In the genomic region with DNA sequence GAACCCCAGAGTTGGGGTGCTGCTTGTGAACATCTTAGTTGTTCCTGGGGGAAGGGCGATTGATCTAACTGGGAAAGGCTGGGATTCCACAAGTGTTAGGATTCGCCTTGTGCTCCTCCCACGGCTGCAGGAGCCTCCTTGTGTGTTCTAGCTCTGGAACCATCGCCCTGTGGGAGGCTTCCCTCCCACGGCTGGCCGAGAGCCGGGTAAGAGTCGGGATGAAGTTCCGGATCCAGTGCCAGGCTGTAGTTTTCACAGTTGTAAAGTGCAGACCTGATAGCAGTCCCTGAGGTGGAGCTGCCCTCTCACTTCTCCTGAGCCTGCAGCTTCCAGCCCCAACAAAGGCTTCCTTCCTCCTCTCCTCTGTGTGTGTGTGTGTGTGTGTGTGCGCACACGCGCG, we compare ENCODE assay signal across 8 mouse cellular contexts. TPM values are rescaled to one million over a fixed set of nuclear protein-coding genes. Genes with fewer than 3 reads are reported as not detected.
DNase-seq lines count a peak whose midpoint lies in the region; ATAC-seq and TF ChIP-seq lines count a peak whose summit lies in the region.

No protein-coding gene starts in this region.

- peak overlapping the region; percentile 0; the same call in 1 of the 2 replicates for H3K27ac ChIP-seq in bone marrow, adult 2 months (ENCODE audit: control insufficient read depth, insufficient read depth, low read depth, low read length, poor library complexity)
- H3K27ac ChIP-seq in heart, embryonic 13.5 days (replicated peaks) = peak overlapping the region; percentile 17; the same call in 1 of the 2 replicates

- peak overlapping the region; percentile 91 for H3K4me2 ChIP-seq in heart, embryonic 13.5 days

- TF ChIP-seq POLR2A in bone marrow, adult 2 months (IDR thresholded peaks at IDR 0.05; ENCODE audit: borderline replicate concordance, control insufficient read depth, low read depth, low read length) = no peak

- no peak overlapping the region for H3K4me3 ChIP-seq in bone marrow, adult 2 months (replicated peaks; ENCODE audit: control insufficient read depth, low read depth, low read length)
- peak overlapping the region; percentile 85 for H3K4me3 ChIP-seq in heart, embryonic 13.5 days

- H3K4me1 ChIP-seq in bone marrow, adult 2 months (ENCODE audit: control insufficient read depth, insufficient read depth, low read length) = peaks cover 4% of the 10 kb centered on the region
- H3K4me1 ChIP-seq in heart, embryonic 13.5 days = peaks cover 76% of the 10 kb centered on the region

- DNase-seq in kidney, adult 18-20 months = peak; percentile 42
- no peak for DNase-seq in kidney, adult 9 months
- DNase-seq in layer of hippocampus, adult 8-10 months (ENCODE audit: low spot score in 2 of 2) = peak; percentile 67 to 70
- peak; percentile 26 for DNase-seq in lung, postnatal 25 days (ENCODE audit: low spot score)
- no peak for DNase-seq in spleen, postnatal 4 days (ENCODE audit: low spot score in 2 of 2)

- WGBS in bone marrow, adult 2 months = 89% methylated on average over 13 of the region's 13 CpGs
- WGBS in heart, embryonic 13.5 days = 57% methylated on average over 13 of the region's 13 CpGs

- H3K9me3 ChIP-seq in heart, embryonic 13.5 days = no peaks in the 10 kb centered on the region

- no peaks in the 10 kb centered on the region for H3K27me3 ChIP-seq in heart, embryonic 13.5 days (replicated peaks)

- H3K9ac ChIP-seq in heart, embryonic 13.5 days = peak overlapping the region; percentile 63

- H3K36me3 ChIP-seq in heart, embryonic 13.5 days = peaks cover 10% of the 10 kb centered on the region

- no peak for TF ChIP-seq CTCF in bone marrow, adult 2 months (IDR thresholded peaks at IDR 0.05; ENCODE audit: control insufficient read depth, insufficient read depth, low read length)

- ATAC-seq in heart, embryonic 13.5 days (ENCODE audit: extremely low read depth, insufficient number of reproducible peaks, low FRiP score, low TSS enrichment) = no peak
- ATAC-seq in megakaryocyte progenitor cell, adult 5-6 weeks (replicated peaks; ENCODE audit: poor library complexity) = no peak

RNA-seq across cellular contexts. Expression of a gene that starts 2.6 kb away (rescaled TPM):
- polyA plus RNA-seq in bone marrow, adult 2 months (2011; ENCODE audit: insufficient read depth, insufficient read length, low replicate concordance, missing spikeins) = 9.3 and 12.8 TPM in 2 replicates
- 74.6 and 85.2 TPM in 2 replicates for polyA plus RNA-seq in heart, embryonic 13.5 days (2015; fragmentation: Nextera tagmentation; extraction: Ambion mirVana)
- total RNA-seq in layer of hippocampus, adult 8-10 months (2022) = 10 to 100 TPM; 21.5 to 26.5 (median 23.9) TPM
- 7.5 and 8.7 TPM in 2 replicates for total RNA-seq in megakaryocyte progenitor cell, adult 5-6 weeks (2015)
- 7.5 and 9.6 TPM in 2 replicates for total RNA-seq in megakaryocyte progenitor cell, adult 5-6 weeks (2017)

RNA-seq across cellular contexts. Expression of a gene that starts 2.9 kb away (rescaled TPM):
- polyA plus RNA-seq in bone marrow, adult 2 months (2011; ENCODE audit: insufficient read depth, insufficient read length, low replicate concordance, missing spikeins) = 5.7 and 11.6 TPM in 2 replicates
- 6.0 and 7.0 TPM in 2 replicates for polyA plus RNA-seq in heart, embryonic 13.5 days (2015; fragmentation: Nextera tagmentation; extraction: Ambion mirVana)
- 1 to 10 TPM; 3.7 to 5.2 (median 4.5) TPM for total RNA-seq in layer of hippocampus, adult 8-10 months (2022)
- total RNA-seq in megakaryocyte progenitor cell, adult 5-6 weeks (2015) = 8.8 and 14.8 TPM in 2 replicates
- total RNA-seq in megakaryocyte progenitor cell, adult 5-6 weeks (2017) = 8.2 and 15.1 TPM in 2 replicates

RNA-seq across cellular contexts. Expression of a gene that starts 57.9 kb away (rescaled TPM):
- polyA plus RNA-seq in bone marrow, adult 2 months (2011; ENCODE audit: insufficient read depth, insufficient read length, low replicate concordance, missing spikeins) = 55.3 and 70.4 TPM in 2 replicates
- 95.2 and 103 TPM in 2 replicates for polyA plus RNA-seq in heart, embryonic 13.5 days (2015; fragmentation: Nextera tagmentation; extraction: Ambion mirVana)
- total RNA-seq in layer of hippocampus, adult 8-10 months (2022) = 100 to 1,000 TPM; 630 to 651 (median 634) TPM
- total RNA-seq in megakaryocyte progenitor cell, adult 5-6 weeks (2015) = 20.8 and 24.1 TPM in 2 replicates
- 37.9 and 76.1 TPM in 2 replicates for total RNA-seq in megakaryocyte progenitor cell, adult 5-6 weeks (2017)

Comparison
In these comparisons a context has a peak if more than half of its experiments do, and no peak if none do; other contexts are left out.
1. DNase-seq: peak in kidney, adult 18-20 months (single experiment), layer of hippocampus, adult 8-10 months (2 of 2) and lung, postnatal 25 days (single experiment); none in kidney, adult 9 months (single experiment) and spleen, postnatal 4 days (0 of 2).
2. RNA of a gene that starts 57.9 kb away (total RNA-seq): 630 to 651 TPM in layer of hippocampus, adult 8-10 months; 20.8 to 76.1 TPM in megakaryocyte progenitor cell, adult 5-6 weeks; every median in the first group is over 4 times any median in the second.